Comparison of ENCODE assay signal across 8 mouse cellular contexts in genomic region chr10:73096531-73097135, GRCm38 (mm10). TPM values are rescaled to one million over a fixed set of nuclear protein-coding genes. Genes with fewer than 3 reads are reported as not detected.
DNase-seq lines count a peak whose midpoint lies in the region; ATAC-seq lines count a peak whose summit lies in the region.

No protein-coding gene starts in this region.

- H3K27ac ChIP-seq in kidney, embryonic 14.5 days (ENCODE audit: low read depth, low read length) = no peak overlapping the region
- no peak overlapping the region for H3K27ac ChIP-seq in hindbrain, embryonic 12.5 days
- H3K27ac ChIP-seq in limb, embryonic 13.5 days = no peak overlapping the region

- H3K36me3 ChIP-seq in kidney, embryonic 14.5 days (ENCODE audit: control insufficient read depth, insufficient read depth, low read length) = no peaks in the 10 kb centered on the region
- no peaks in the 10 kb centered on the region for H3K36me3 ChIP-seq in hindbrain, embryonic 12.5 days
- no peaks in the 10 kb centered on the region for H3K36me3 ChIP-seq in limb, embryonic 13.5 days

- H3K9me3 ChIP-seq in kidney, embryonic 14.5 days (ENCODE audit: control insufficient read depth, low read length) = no peaks in the 10 kb centered on the region
- no peaks in the 10 kb centered on the region for H3K9me3 ChIP-seq in hindbrain, embryonic 12.5 days (replicated peaks)
- no peaks in the 10 kb centered on the region for H3K9me3 ChIP-seq in limb, embryonic 13.5 days

- H3K4me1 ChIP-seq in kidney, embryonic 14.5 days (ENCODE audit: control insufficient read depth, insufficient read depth, low read length) = no peaks in the 10 kb centered on the region
- peaks cover 11% of the 10 kb centered on the region for H3K4me1 ChIP-seq in hindbrain, embryonic 12.5 days
- H3K4me1 ChIP-seq in limb, embryonic 13.5 days = peaks cover 28% of the 10 kb centered on the region

- peaks cover 43% of the 10 kb centered on the region for H3K27me3 ChIP-seq in kidney, embryonic 14.5 days (ENCODE audit: control insufficient read depth, insufficient read depth, low read length)
- peaks cover 41% of the 10 kb centered on the region for H3K27me3 ChIP-seq in hindbrain, embryonic 12.5 days
- H3K27me3 ChIP-seq in limb, embryonic 13.5 days = peaks cover 61% of the 10 kb centered on the region

- peak; percentile 22; the same call in 1 of the 2 replicates for ATAC-seq in kidney, embryonic 14.5 days (ENCODE audit: low FRiP score, low TSS enrichment)
- ATAC-seq in hindbrain, embryonic 12.5 days (ENCODE audit: low FRiP score) = peak; percentile 68
- peak; percentile 39; the same call in 1 of the 2 replicates for ATAC-seq in limb, embryonic 13.5 days (ENCODE audit: low FRiP score, low read depth)

- H3K4me3 ChIP-seq in kidney, embryonic 14.5 days (ENCODE audit: low read length) = peak overlapping the region; percentile 34
- peak overlapping the region; percentile 38 for H3K4me3 ChIP-seq in hindbrain, embryonic 12.5 days
- peak overlapping the region; percentile 41 for H3K4me3 ChIP-seq in limb, embryonic 13.5 days

- under 1% methylated on average over 17 of the region's 17 CpGs for WGBS in kidney, embryonic 14.5 days
- WGBS in hindbrain, embryonic 12.5 days = under 1% methylated on average over 17 of the region's 17 CpGs
- under 1% methylated on average over 17 of the region's 17 CpGs for WGBS in limb, embryonic 13.5 days

- DNase-seq in kidney, postnatal 36 days = no peak
- DNase-seq in embryo, embryonic 10.5 days (ENCODE audit: low spot score) = peak; percentile 78
- DNase-seq in right cerebral cortex, postnatal 4 days = peak; percentile 49
- no peak for DNase-seq in gastrocnemius, adult 18-20 months (ENCODE audit: low spot score)
- DNase-seq in kidney, postnatal 14 days = no peak

- H3K4me2 ChIP-seq in kidney, embryonic 14.5 days (replicated peaks; ENCODE audit: low read depth, low read length) = peak overlapping the region; percentile 48
- H3K4me2 ChIP-seq in hindbrain, embryonic 12.5 days (replicated peaks) = peak overlapping the region; percentile 61
- peak overlapping the region; percentile 81 for H3K4me2 ChIP-seq in limb, embryonic 13.5 days (replicated peaks)

- no peak overlapping the region for H3K9ac ChIP-seq in kidney, embryonic 14.5 days (ENCODE audit: low read depth, low read length)
- H3K9ac ChIP-seq in hindbrain, embryonic 12.5 days = peak overlapping the region; percentile 54
- H3K9ac ChIP-seq in limb, embryonic 13.5 days = peak overlapping the region; percentile 50; the same call in 1 of the 2 replicates

RNA-seq across cellular contexts. Expression of gene Pcdh15, which starts 2.5 kb away (rescaled TPM):
- polyA plus RNA-seq in kidney, embryonic 14.5 days (2014; fragmentation: Nextera tagmentation; extraction: Ambion mirVana) = 0.62 and 0.63 TPM in 2 replicates
- 4.8 and 4.9 TPM in 2 replicates for polyA plus RNA-seq in hindbrain, embryonic 12.5 days (2016; fragmentation: Nextera tagmentation; extraction: Ambion mirVana)
- 2.6 and 3.2 TPM in 2 replicates for polyA plus RNA-seq in limb, embryonic 13.5 days (2015; fragmentation: Nextera tagmentation; extraction: Ambion mirVana)
- under 1 TPM; 0.19 to 0.23 TPM for total RNA-seq in gastrocnemius, adult 18-20 months (2021)

Comparison
In these comparisons a context has a peak if more than half of its experiments do, and no peak if none do; other contexts are left out.
1. DNase-seq: peak in embryo, embryonic 10.5 days (single experiment) and right cerebral cortex, postnatal 4 days (single experiment); none in kidney, postnatal 36 days (0 of 2), gastrocnemius, adult 18-20 months (single experiment) and kidney, postnatal 14 days (single experiment).
2. Peak in every context shown above with its lines, with median percentiles within 50 percentile points of each other: ATAC-seq, H3K4me2 ChIP-seq and H3K4me3 ChIP-seq.